ENCODE assay signal across 8 mouse cellular contexts in genomic region chr3:129332586-129332985, GRCm38 (mm10). TPM values are rescaled to one million over a fixed set of nuclear protein-coding genes. Genes with fewer than 3 reads are reported as not detected.
A peak's percentile ranks its signal among the peaks of the same experiment; 100 is the strongest.
DNase-seq lines count a peak whose midpoint lies in the region; ATAC-seq and TF ChIP-seq lines count a peak whose summit lies in the region.

Gene Enpep, minus strand, starts transcription at chr3:129332720.

- WGBS in cerebellum, adult 2 months = 5% methylated on average over 13 of the region's 13 CpGs
- 10% methylated on average over 13 of the region's 13 CpGs for WGBS in heart, adult 2 months
- 10% methylated on average over 13 of the region's 13 CpGs for WGBS in kidney, embryonic 16.5 days

- DNase-seq in cerebellum, adult 2 months = no peak
- no peak for DNase-seq in cerebellum, adult 11-12 months
- DNase-seq in NIH3T3 (ENCODE audit: low read depth) = peak; percentile 5
- peak; percentile 64 to 75 for DNase-seq in heart, adult 2 months
- peak; percentile 75 for DNase-seq in lung, postnatal 25 days (ENCODE audit: low spot score)
- no peak for DNase-seq in layer of hippocampus, adult 11-12 months (ENCODE audit: low spot score)
- DNase-seq in thymus, postnatal 0 days (ENCODE audit: low spot score) = no peak

- no peak for TF ChIP-seq EP300 in heart, adult 2 months (IDR thresholded peaks at IDR 0.05; ENCODE audit: insufficient read depth, low read depth, low read length)

- peaks cover 5% of the 10 kb centered on the region; the same call in 1 of the 2 replicates for H3K4me1 ChIP-seq in cerebellum, adult 2 months (ENCODE audit: control insufficient read depth, insufficient read depth, low read length)
- peaks cover 3% of the 10 kb centered on the region; the same call in 1 of the 2 replicates for H3K4me1 ChIP-seq in heart, adult 2 months (ENCODE audit: control insufficient read depth, insufficient read depth, low read length)
- H3K4me1 ChIP-seq in kidney, embryonic 16.5 days (ENCODE audit: insufficient read depth, low read length) = peaks cover 25% of the 10 kb centered on the region

- no peaks in the 10 kb centered on the region for H3K36me3 ChIP-seq in heart, adult 2 months (ENCODE audit: control insufficient read depth, insufficient read depth, low read length)
- no peaks in the 10 kb centered on the region for H3K36me3 ChIP-seq in kidney, embryonic 16.5 days (ENCODE audit: insufficient read depth, low read length)

- TF ChIP-seq POLR2A in cerebellum, adult 2 months (IDR thresholded peaks at IDR 0.05; ENCODE audit: borderline replicate concordance, insufficient read depth, low read length) = no peak
- TF ChIP-seq POLR2A in heart, adult 2 months (IDR thresholded peaks at IDR 0.05; ENCODE audit: insufficient read depth, low read depth, low read length) = no peak

- H3K4me3 ChIP-seq in cerebellum, adult 2 months (replicated peaks; ENCODE audit: insufficient read depth, low read depth, low read length) = peak within 1 kb of the TSS; percentile 15
- H3K4me3 ChIP-seq in heart, adult 2 months = peak within 1 kb of the TSS; percentile 40
- H3K4me3 ChIP-seq in kidney, embryonic 16.5 days (ENCODE audit: low read length) = peak within 1 kb of the TSS; percentile 51

- no peaks in the 10 kb centered on the region for H3K79me2 ChIP-seq in heart, adult 2 months (replicated peaks; ENCODE audit: control insufficient read depth, insufficient read depth, low read length)

- TF ChIP-seq CTCF in cerebellum, adult 2 months (IDR thresholded peaks at IDR 0.05; ENCODE audit: borderline replicate concordance, insufficient read depth, low read depth, low read length) = no peak
- no peak for TF ChIP-seq CTCF in heart, adult 2 months (IDR thresholded peaks at IDR 0.05)

- intact Hi-C loops in heart, adult 2 months (cut with DNase I) = no loop called here

- H3K9me3 ChIP-seq in kidney, embryonic 16.5 days (ENCODE audit: low read length) = no peaks in the 10 kb centered on the region

- H3K4me2 ChIP-seq in kidney, embryonic 16.5 days (replicated peaks; ENCODE audit: low read depth, low read length) = peak within 1 kb of the TSS; percentile 56

- no peaks in the 10 kb centered on the region; the same call in 1 of the 2 replicates for H3K27me3 ChIP-seq in cerebellum, adult 2 months (ENCODE audit: control insufficient read depth, insufficient read depth, low read length)
- H3K27me3 ChIP-seq in heart, adult 2 months (ENCODE audit: control insufficient read depth, insufficient read depth, low read length) = no peaks in the 10 kb centered on the region
- no peaks in the 10 kb centered on the region for H3K27me3 ChIP-seq in kidney, embryonic 16.5 days (ENCODE audit: insufficient read depth, low read length)

- peak within 1 kb of the TSS; percentile 17 for H3K9ac ChIP-seq in heart, adult 2 months (ENCODE audit: low read depth, low read length)
- peak within 1 kb of the TSS; percentile 60 for H3K9ac ChIP-seq in kidney, embryonic 16.5 days (replicated peaks; ENCODE audit: low read length)

- ATAC-seq in kidney, embryonic 16.5 days (ENCODE audit: low FRiP score, low TSS enrichment) = peak; percentile 86

- no peak within 1 kb of the TSS for H3K27ac ChIP-seq in cerebellum, adult 2 months (ENCODE audit: insufficient read depth, low read length)
- H3K27ac ChIP-seq in heart, adult 2 months = peak within 1 kb of the TSS; percentile 61
- peak within 1 kb of the TSS; percentile 82 for H3K27ac ChIP-seq in kidney, embryonic 16.5 days (ENCODE audit: low read length)

RNA-seq across cellular contexts. Expression of gene Enpep, which starts in this region (rescaled TPM):
- polyA plus RNA-seq in cerebellum, adult 2 months (2012; rRNA removed) = 2.2 and 2.6 TPM in 2 replicates
- total RNA-seq in heart, adult 2 months (2021) = 1 to 10 TPM; 5.9 to 6.2 TPM
- polyA plus RNA-seq in heart, adult 2 months (2012; rRNA removed) = 5.1 and 9.7 TPM in 2 replicates
- polyA plus RNA-seq in kidney, embryonic 16.5 days (2015; fragmentation: Nextera tagmentation; extraction: Ambion mirVana) = 116 and 117 TPM in 2 replicates
- polyA plus RNA-seq in thymus, postnatal 0 days (2015; fragmentation: Nextera tagmentation; extraction: Ambion mirVana) = 9.3 and 10.1 TPM in 2 replicates

Comparison
In these comparisons a context has a peak if more than half of its experiments do, and no peak if none do; other contexts are left out.
1. RNA of gene Enpep (polyA plus RNA-seq): 116 to 117 TPM in kidney, embryonic 16.5 days; 9.3 to 10.1 TPM in thymus, postnatal 0 days, 5.1 to 9.7 TPM in heart, adult 2 months and 2.2 to 2.6 TPM in cerebellum, adult 2 months; every median in the first group is over 10 times any median in the second.
2. DNase-seq: peak in NIH3T3 (single experiment), heart, adult 2 months (2 of 2) and lung, postnatal 25 days (single experiment); none in cerebellum, adult 2 months (0 of 2), cerebellum, adult 11-12 months (single experiment), layer of hippocampus, adult 11-12 months (single experiment) and thymus, postnatal 0 days (single experiment).
3. Peak in every context shown above with its lines, with median percentiles within 50 percentile points of each other: H3K4me3 ChIP-seq.